Mouse (Mus musculus) midbrain, postnatal 0 days (tissue): ENCODE measurements around the gene Rnf214. TPM values are rescaled to one million over a fixed set of nuclear protein-coding genes. Genes with fewer than 3 reads are reported as not detected.
A peak's percentile ranks its signal among the peaks of the same experiment; 100 is the strongest.
"Not testable (repeated sequence)": the region's sequence is repeated elsewhere in the genome, so short reads cannot be mapped to it uniquely, and the experiment has no call there.

Experiments used
- ATAC-seq: fragments of 200-750 bp; cut with Nextera tagmentation; 2 replicates; pipeline ENCODE4 v1.8.0; 2017; ENCODE audit warnings: moderate number of reproducible peaks, mild to moderate bottlenecking, moderate TSS enrichment, moderate library complexity; ENCODE audit not compliant: low FRiP score
- DNase-seq: peaks from one replicate; pipeline ENCODE4 v3.0.0-alpha.2; 2015; ENCODE audit warnings: low spot score
- H3K27ac ChIP-seq: fragments of 300-500 bp; sonication (generic); 2 replicates; pipeline ENCODE4 v1.5.1; 2014; ENCODE audit warnings: low read depth, mild to moderate bottlenecking, low read length, mixed read lengths
- H3K27me3 ChIP-seq: fragments of 300-500 bp; sonication (generic); 2 replicates; pipeline ENCODE4 v1.6.1; 2014; ENCODE audit warnings: low read length, control low read depth, mixed read lengths; ENCODE audit not compliant: insufficient read depth
- H3K36me3 ChIP-seq: fragments of 300-500 bp; sonication (generic); 2 replicates; pipeline ENCODE4 v1.6.1; 2014; ENCODE audit warnings: low read length, control low read depth, mixed read lengths; ENCODE audit not compliant: insufficient read depth
- H3K4me1 ChIP-seq: fragments of 300-500 bp; sonication (generic); 2 replicates; pipeline ENCODE4 v1.6.1; 2014; ENCODE audit warnings: mild to moderate bottlenecking, control low read depth, antibody characterized with exemption, low read length, mixed read lengths; ENCODE audit not compliant: insufficient read depth
- H3K4me2 ChIP-seq: fragments of 300-500 bp; sonication (generic); 2 replicates; pipeline ENCODE4 v1.6.1; 2014; ENCODE audit warnings: low read depth, mild to moderate bottlenecking, low read length, mixed read lengths; ENCODE audit not compliant: poor library complexity, severe bottlenecking
- H3K4me3 ChIP-seq: fragments of 300-500 bp; sonication (generic); 2 replicates; pipeline ENCODE4 v1.5.1; 2014; ENCODE audit warnings: low read depth, mild to moderate bottlenecking, low read length, moderate library complexity
- H3K9ac ChIP-seq: fragments of 300-500 bp; sonication (generic); replicated peaks from 2 replicates; pipeline ENCODE4 v1.6.1; 2014; ENCODE audit warnings: mild to moderate bottlenecking, low read length, moderate library complexity, mixed read lengths; ENCODE audit not compliant: poor library complexity, severe bottlenecking
- H3K9me3 ChIP-seq: fragments of 300-500 bp; sonication (generic); 2 replicates; pipeline ENCODE4 v1.6.1; 2016; ENCODE audit warnings: low read length, control low read depth
- CTCF ChIP-seq: IDR thresholded peaks from 2 replicates; pipeline ENCODE4 v1.5.1; 2016; ENCODE audit warnings: antibody characterized with exemption, mild to moderate bottlenecking
- WGBS: fragments of 180-500 bp; shearing (Covaris S2); extraction: QIAGEN DNeasy Blood & Tissue Kit; methylation state at CpG from one replicate; pipeline ENCODE4 v1.1.7; 2014; 5-methylcytosine and 5-hydroxymethylcytosine counted together
- polyA plus RNA-seq: library from polyadenylated mRNA; unstranded; fragments of >200 nt; fragmentation: Nextera tagmentation; extraction: Ambion mirVana; gene quantifications from 2 replicates; pipeline ENCODE4 v1.2.1, GENCODE M21; 2015
- total RNA-seq: library from RNA; depleted of rRNA; stranded (reverse); fragments of >200 nt; gene quantifications from 2 replicates; pipeline ENCODE4 v1.2.3, GENCODE M21; 2014

The Rnf214 gene
- total and polyA plus RNA-seq, 2 experiments from 2014 or later: 53.4 to 84.6 TPM

DNA sequence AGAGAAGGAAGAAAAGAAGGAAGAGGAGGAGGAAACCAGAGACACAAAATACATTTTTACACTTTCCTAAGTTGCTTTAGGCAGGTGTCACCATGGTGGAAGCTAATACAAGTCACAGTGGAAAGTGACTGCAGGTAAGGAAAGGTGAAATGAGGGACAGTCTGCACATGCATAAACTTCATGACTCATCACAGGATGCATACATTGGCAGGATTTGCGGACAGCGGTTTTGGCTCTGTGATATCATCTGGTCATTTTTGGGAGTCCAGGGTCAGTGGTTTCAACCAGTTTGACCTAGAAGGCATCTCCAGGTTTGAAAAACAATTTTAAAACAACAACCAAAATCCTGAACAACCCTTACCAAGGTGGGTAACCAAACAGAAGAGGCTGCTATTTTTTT lies 54.9 kb downstream of the Rnf214 start:
- no peak overlapping the region for H3K9ac ChIP-seq
- no peak overlapping the region for H3K4me3 ChIP-seq
- no peak for DNase-seq
- H3K36me3 ChIP-seq: peaks cover 17% of the 10 kb centered on the region
- H3K4me1 ChIP-seq: peaks cover 2% of the 10 kb centered on the region; the same call in 1 of the 2 replicates
- WGBS: 97% methylated on average over 2 of the region's 2 CpGs
- ATAC-seq: no peak
- H3K4me2 ChIP-seq: no peak overlapping the region
- no peak overlapping the region for H3K27ac ChIP-seq
- no peaks in the 10 kb centered on the region for H3K9me3 ChIP-seq
- H3K27me3 ChIP-seq: no peaks in the 10 kb centered on the region
- TF ChIP-seq CTCF: no peak

DNA sequence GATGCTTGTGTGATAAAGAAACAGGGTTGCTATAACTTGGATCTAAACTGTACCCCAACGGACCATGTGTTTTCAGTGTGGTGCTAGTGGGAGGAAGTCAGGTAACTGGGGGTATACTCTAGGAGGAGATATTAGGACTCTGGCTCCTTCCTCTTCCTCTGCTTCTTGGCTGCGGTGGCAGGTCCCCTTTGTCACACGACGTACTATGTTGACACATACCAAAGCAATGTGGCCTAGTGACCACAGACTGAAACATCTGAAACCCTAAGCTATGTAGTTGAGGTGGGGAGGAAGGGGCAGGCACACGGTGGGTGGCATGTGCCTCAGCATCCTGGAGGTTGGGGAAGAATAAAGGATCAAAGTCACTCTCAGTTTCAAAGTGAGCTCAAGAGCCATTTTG lies 55.4 kb downstream of the Rnf214 start:
- WGBS: 70% methylated on average over 5 of the region's 5 CpGs
- Histone ChIP-seq H3K4me1 (peaks cover 2% of the 10 kb centered on the region; the same call in 1 of the 2 replicates), H3K36me3 (peaks cover 13% of the 10 kb centered on the region), H3K4me3 (no peak overlapping the region), H3K27ac (no peak overlapping the region), H3K4me2 (no peak overlapping the region), H3K27me3 (no peaks in the 10 kb centered on the region), H3K9ac (no peak overlapping the region), H3K9me3 (no peaks in the 10 kb centered on the region)
- ATAC-seq (no peak), DNase-seq (no peak)
- no peak for TF ChIP-seq CTCF

DNA sequence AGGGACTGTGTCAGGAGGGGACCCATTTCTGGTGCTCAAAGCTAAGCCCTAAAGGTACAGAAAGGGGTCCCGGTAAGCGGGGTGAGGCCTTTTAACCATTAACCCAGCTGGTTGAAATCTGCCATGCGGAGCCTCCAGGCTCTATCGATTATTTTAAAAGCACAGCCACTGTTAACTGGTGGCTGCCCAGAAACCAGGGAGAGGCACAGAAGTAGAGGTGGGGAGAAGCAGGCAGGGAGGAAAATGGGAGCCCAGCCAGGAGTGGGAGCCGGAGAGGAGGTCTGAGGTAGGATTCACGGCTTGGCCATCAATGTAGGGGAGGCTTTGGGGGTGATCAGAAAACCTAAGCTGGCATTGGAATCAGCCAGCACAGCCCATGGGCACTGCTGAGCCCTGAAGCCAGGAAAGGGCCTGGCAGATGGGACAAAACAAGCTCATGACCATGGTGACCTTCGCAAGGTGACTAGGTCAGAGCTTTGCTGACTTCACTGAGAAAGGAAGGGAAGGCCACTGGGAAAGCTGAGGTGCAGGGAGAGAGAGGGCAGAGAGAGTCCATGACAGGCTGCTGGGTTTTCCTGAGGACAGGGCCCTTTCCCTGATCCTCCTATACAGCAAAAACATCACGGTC lies 56.1 kb downstream of the Rnf214 start:
- ATAC-seq (no peak), DNase-seq (no peak)
- 71% methylated on average over 8 of the region's 8 CpGs for WGBS
- H3K27me3 ChIP-seq: no peaks in the 10 kb centered on the region
- no peaks in the 10 kb centered on the region for H3K9me3 ChIP-seq
- H3K9ac ChIP-seq: no peak overlapping the region
- no peak overlapping the region for H3K4me3 ChIP-seq
- no peak for TF ChIP-seq CTCF
- 0 out of 2 replicates have a peak overlapping the region, but pooled peaks have one; percentile 63 for H3K27ac ChIP-seq
- peaks cover 10% of the 10 kb centered on the region; the same call in 1 of the 2 replicates for H3K36me3 ChIP-seq
- peaks cover 2% of the 10 kb centered on the region; the same call in 1 of the 2 replicates for H3K4me1 ChIP-seq
- no peak overlapping the region for H3K4me2 ChIP-seq

DNA sequence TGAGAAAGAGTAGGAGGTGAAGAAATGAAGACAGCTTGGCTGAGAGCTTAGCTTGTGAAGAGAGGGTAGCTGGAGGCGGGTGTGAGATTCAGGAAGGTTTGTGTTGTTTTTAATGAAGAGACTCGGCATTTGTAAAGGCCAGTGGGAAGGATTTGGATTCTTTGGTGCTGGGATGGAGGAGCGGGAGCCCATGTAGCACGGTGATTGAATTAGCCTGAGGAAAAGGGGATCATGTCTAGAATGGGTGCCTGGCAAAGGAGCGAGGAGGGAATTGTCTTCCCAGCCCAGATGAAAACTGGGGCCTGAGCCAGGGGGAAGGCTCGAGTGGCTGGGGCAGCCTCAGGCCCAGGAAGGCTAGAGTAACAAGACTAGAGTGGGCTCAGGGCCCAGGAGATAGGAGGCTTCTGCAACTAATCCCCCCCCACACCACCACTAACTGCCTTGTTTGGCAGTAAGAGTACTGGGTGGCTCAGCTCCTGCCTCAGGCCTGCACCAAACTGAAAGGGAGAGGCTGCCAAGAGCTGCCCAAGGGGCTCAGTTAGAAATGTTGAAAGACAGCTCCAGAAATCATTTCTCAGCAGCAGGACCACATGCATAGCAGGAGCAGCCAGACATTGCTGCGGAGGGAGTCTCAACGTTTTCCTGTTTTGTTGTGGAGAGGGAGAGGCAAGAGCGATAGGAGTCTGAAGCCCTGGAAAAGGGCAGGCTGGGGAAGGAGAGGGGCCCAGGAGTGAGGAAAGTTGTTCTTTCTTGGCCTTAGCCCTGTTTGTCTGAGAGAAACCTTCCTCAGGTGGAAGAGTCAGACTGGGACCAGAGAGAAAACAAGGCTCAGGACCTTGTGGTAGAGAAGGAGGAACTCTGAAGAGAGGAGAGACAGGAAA lies 56.9 kb downstream of the Rnf214 start:
- ATAC-seq (peak; percentile 56; the same call in 1 of the 2 replicates), DNase-seq (peak; percentile 56)
- no peak overlapping the region for H3K4me2 ChIP-seq
- peak overlapping the region; percentile 13; the same call in 1 of the 2 replicates for H3K9ac ChIP-seq
- H3K36me3 ChIP-seq: peaks cover 6% of the 10 kb centered on the region; the same call in 1 of the 2 replicates
- no peaks in the 10 kb centered on the region for H3K9me3 ChIP-seq
- peak overlapping the region; percentile 63 for H3K27ac ChIP-seq
- H3K27me3 ChIP-seq: no peaks in the 10 kb centered on the region
- 49% methylated on average over 9 of the region's 9 CpGs for WGBS
- no peak overlapping the region for H3K4me3 ChIP-seq
- H3K4me1 ChIP-seq: peaks cover 2% of the 10 kb centered on the region; the same call in 1 of the 2 replicates
- TF ChIP-seq CTCF: no peak

DNA sequence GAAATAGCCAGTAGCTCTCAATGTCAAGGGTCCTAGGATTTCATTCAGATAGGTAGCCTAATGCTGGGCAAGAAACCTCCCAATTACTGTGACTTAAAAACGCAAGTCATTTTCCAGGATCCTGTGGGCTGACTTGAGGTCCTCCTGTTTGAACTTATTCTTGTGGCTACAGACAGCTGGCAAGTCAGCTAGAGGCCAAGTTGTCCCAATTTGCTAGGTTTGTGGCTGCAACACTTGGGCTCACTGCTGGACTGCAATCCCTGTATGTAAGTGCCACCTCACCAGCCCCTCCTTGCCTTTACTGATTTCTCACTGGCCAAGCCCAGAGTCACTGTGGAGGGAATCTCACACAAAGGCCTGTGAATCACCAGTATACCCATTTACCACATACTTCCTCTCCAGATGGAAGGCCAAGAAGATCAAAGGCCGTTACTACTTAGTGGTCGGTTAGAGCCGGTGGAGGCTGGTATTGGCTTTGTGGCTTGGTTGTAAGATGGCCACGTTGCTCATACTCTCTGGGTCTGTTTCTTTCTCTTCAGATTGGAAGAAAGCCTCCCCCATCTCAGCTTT lies 59.7 kb downstream of the Rnf214 start:
- no peak overlapping the region for H3K27ac ChIP-seq
- DNase-seq (no peak), ATAC-seq (no peak)
- no peak overlapping the region for H3K9ac ChIP-seq
- no peak overlapping the region for H3K4me2 ChIP-seq
- no peaks in the 10 kb centered on the region for H3K9me3 ChIP-seq
- no peaks in the 10 kb centered on the region for H3K27me3 ChIP-seq
- H3K4me1 ChIP-seq: peaks cover 2% of the 10 kb centered on the region
- no peak for TF ChIP-seq CTCF
- no peaks in the 10 kb centered on the region for H3K36me3 ChIP-seq
- H3K4me3 ChIP-seq: no peak overlapping the region
- WGBS: 94% methylated on average over 5 of the region's 5 CpGs

DNA sequence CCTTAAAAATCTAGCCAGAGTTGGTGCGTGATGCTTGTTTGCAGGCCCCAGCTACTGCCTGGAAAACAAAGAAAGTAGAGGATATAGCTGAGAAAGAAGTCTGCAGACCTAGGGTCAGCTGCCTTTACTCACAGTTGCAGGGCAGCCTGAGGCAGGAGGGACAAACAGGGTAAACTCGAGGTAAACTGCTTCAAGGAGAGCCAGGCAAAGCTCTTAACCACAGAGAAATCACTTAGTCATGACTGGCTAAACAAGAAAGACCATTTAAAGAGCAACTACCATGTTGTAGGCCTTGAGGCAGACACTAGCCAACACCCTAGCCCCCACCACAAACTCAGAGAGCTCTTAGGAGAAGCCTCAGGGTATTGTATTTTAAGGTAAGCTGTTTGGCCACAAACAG lies 60.5 kb downstream of the Rnf214 start:
- not testable (repeated sequence) for H3K27me3 ChIP-seq, H3K4me1 ChIP-seq, H3K27ac ChIP-seq, H3K9me3 ChIP-seq, ATAC-seq, H3K4me3 ChIP-seq, H3K36me3 ChIP-seq, H3K9ac ChIP-seq, H3K4me2 ChIP-seq, DNase-seq
- 83% methylated on average over 2 of the region's 2 CpGs for WGBS
